Mouse (Mus musculus) myocyte (in vitro differentiated cells): ENCODE data around the gene Phb2. TPM values are rescaled to one million over a fixed set of nuclear protein-coding genes. Genes with fewer than 3 reads are reported as not detected.
"Not testable (repeated sequence)": the region's sequence is repeated elsewhere in the genome, so short reads cannot be mapped to it uniquely, and the experiment has no call there.

Experiments used
- H3K27me3 ChIP-seq: one replicate; pipeline ENCODE4 v1.6.1; 2011; ENCODE audit not compliant: control insufficient read depth, insufficient read depth, insufficient read length
- H3K36me3 ChIP-seq: one replicate; pipeline ENCODE4 v1.6.1; 2011; ENCODE audit not compliant: control insufficient read depth, insufficient read depth
- H3K4me2 ChIP-seq: one replicate; pipeline ENCODE4 v1.6.1; 2011; ENCODE audit warnings: low read depth, control low read depth
- H3K4me3 ChIP-seq: one replicate; pipeline ENCODE4 v1.5.1; 2011; ENCODE audit warnings: mild to moderate bottlenecking, control low read depth, moderate library complexity
- H3K79me2 ChIP-seq: one replicate; pipeline ENCODE4 v1.6.1; 2011; ENCODE audit not compliant: control insufficient read depth, insufficient read depth
- H3ac ChIP-seq: one replicate; pipeline ENCODE4 v1.6.1; 2011; ENCODE audit not compliant: control insufficient read depth, insufficient read length
- CEBPB ChIP-seq: IDR thresholded peaks from 2 replicates; pipeline ENCODE4 v1.6.1; 2011; ENCODE audit warnings: mild to moderate bottlenecking, moderate library complexity; ENCODE audit not compliant: poor library complexity, insufficient read depth, severe bottlenecking
- E2F4 ChIP-seq: IDR thresholded peaks from one replicate; pipeline ENCODE4 v1.6.1; 2011; ENCODE audit warnings: mild to moderate bottlenecking, control low read depth, moderate library complexity; ENCODE audit not compliant: insufficient read depth
- MAX ChIP-seq: IDR thresholded peaks from one replicate; pipeline ENCODE4 v1.6.1; 2011; ENCODE audit warnings: low read depth, mild to moderate bottlenecking, control low read depth
- MYOD1 ChIP-seq, 3 experiments: IDR thresholded peaks; one replicate each; pipeline ENCODE4 v1.6.1; 2011; ENCODE audit warnings: control low read depth in 2 of 3, low read depth in 2 of 3, mild to moderate bottlenecking in 2 of 3, moderate library complexity in 1 of 3; ENCODE audit not compliant: insufficient read length in 2 of 3, control insufficient read depth in 1 of 3
- MYOG ChIP-seq, 3 experiments: IDR thresholded peaks; one replicate each; pipeline ENCODE4 v1.6.1; 2011; ENCODE audit warnings: control low read depth in 2 of 3, low read depth in 2 of 3, mild to moderate bottlenecking in 2 of 3; ENCODE audit not compliant: insufficient read length in 2 of 3, control insufficient read depth in 1 of 3, insufficient read depth in 1 of 3
- POLR2A ChIP-seq: IDR thresholded peaks from one replicate; pipeline ENCODE4 v1.6.1; 2011; ENCODE audit warnings: low read depth, mild to moderate bottlenecking, control low read depth, moderate library complexity; ENCODE audit not compliant: insufficient read length
- POLR2AphosphoS2 ChIP-seq: IDR thresholded peaks from one replicate; pipeline ENCODE4 v1.6.1; 2011; ENCODE audit warnings: low read depth, control low read depth; ENCODE audit not compliant: insufficient read length
- REST ChIP-seq: IDR thresholded peaks from one replicate; pipeline ENCODE4 v1.6.1; 2011; ENCODE audit warnings: mild to moderate bottlenecking, control low read depth, moderate library complexity; ENCODE audit not compliant: insufficient read depth, insufficient read length
- SRF ChIP-seq: IDR thresholded peaks from one replicate; pipeline ENCODE4 v1.6.1; 2011; ENCODE audit warnings: low read depth; ENCODE audit not compliant: control insufficient read depth, insufficient read length
- TCF12 ChIP-seq: IDR thresholded peaks from one replicate; pipeline ENCODE4 v1.6.1; 2011; ENCODE audit warnings: mild to moderate bottlenecking, control low read depth; ENCODE audit not compliant: poor library complexity, insufficient read depth, severe bottlenecking
- TCF3 ChIP-seq: IDR thresholded peaks from one replicate; pipeline ENCODE4 v1.6.1; 2011; ENCODE audit warnings: low read depth, control low read depth; ENCODE audit not compliant: insufficient read length
- USF1 ChIP-seq: IDR thresholded peaks from one replicate; pipeline ENCODE4 v1.6.1; 2011; ENCODE audit warnings: low read depth, mild to moderate bottlenecking, control low read depth, moderate library complexity
- polyA plus RNA-seq: library from polyadenylated mRNA; unstranded; fragments of >200 nt; fragmentation: generic; extraction: Trizol; gene quantifications from one replicate; pipeline ENCODE4 v1.2.1, GENCODE M21; 2012; ENCODE audit warnings: missing spikeins

Gene Phb2
- polyA plus RNA-seq, 1 experiment, result 339 TPM

DNA sequence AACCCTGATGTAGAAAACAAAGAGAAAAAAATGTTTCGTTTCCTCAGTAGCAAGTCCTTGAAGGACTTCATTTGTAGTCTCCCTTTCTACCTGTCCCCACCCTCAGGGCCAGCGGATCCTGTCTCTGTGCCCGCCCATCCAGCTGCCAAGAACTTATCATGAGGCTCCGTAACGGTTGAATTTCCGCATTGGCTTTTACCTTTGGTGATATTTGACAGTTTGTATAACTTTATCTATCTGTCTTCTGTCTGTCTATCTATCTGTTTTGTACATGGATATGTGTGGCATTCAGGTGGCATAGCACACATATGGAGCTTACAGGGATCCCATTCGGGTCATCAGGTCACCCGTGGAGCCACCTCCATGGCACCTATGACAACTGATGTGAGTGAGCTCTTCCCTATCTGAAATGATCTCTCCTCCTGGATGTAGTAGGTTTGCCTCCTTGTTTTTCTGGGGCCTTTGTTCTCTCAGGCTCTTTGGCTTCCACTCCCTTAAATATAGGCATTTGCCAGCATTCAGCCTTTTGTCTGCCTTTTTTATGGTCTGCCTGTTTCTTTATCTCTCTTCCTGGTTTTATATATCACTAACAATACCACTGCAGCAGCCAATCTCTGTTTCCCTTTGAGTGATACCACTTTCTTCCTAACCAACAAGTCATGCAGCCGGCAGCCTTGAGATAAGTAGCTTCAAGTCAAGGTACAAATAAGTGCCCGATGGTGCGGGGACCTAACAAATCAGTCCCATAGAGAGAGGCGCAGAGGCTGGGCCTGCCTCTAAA lies 26.3 kb upstream of the Phb2 start:
- H3K27me3 ChIP-seq, result no peaks in the 10 kb centered on the region
- no peak overlapping the region for H3K4me3 ChIP-seq

DNA sequence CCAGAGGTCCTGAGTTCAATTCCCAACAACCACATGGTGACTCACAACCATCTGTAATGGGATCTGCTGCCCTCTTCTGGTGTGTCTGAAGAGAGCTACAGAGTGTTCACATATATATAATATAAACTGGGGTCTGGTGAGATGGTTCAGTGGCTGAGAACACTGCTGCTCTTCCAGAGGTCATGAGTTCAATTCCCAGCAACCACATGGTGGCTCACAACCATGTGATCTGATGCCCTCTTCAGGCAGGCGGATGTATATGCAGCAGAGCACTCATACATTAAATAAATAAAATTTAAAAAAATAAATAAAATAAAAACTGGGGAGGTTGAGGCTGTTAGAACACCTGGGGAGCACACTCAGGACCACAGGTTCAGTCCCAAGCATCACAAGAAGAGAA lies 25.5 kb upstream of the Phb2 start:
- not testable (repeated sequence) for H3K4me2 ChIP-seq, H3K4me3 ChIP-seq, H3K27me3 ChIP-seq, H3K36me3 ChIP-seq, H3ac ChIP-seq
- peaks cover 14% of the 10 kb centered on the region for H3K79me2 ChIP-seq

More for the DNA sequence above, 26.3 kb upstream of the Phb2 start:
- peaks cover 2% of the 10 kb centered on the region for H3K36me3 ChIP-seq
- no peak overlapping the region for H3ac ChIP-seq
- H3K79me2 ChIP-seq, result peaks cover 14% of the 10 kb centered on the region
- H3K4me2 ChIP-seq, result no peak overlapping the region
- no peak for TF ChIP-seq TCF3
- no peak for TF ChIP-seq USF1
- no peak for TF ChIP-seq MAX

DNA sequence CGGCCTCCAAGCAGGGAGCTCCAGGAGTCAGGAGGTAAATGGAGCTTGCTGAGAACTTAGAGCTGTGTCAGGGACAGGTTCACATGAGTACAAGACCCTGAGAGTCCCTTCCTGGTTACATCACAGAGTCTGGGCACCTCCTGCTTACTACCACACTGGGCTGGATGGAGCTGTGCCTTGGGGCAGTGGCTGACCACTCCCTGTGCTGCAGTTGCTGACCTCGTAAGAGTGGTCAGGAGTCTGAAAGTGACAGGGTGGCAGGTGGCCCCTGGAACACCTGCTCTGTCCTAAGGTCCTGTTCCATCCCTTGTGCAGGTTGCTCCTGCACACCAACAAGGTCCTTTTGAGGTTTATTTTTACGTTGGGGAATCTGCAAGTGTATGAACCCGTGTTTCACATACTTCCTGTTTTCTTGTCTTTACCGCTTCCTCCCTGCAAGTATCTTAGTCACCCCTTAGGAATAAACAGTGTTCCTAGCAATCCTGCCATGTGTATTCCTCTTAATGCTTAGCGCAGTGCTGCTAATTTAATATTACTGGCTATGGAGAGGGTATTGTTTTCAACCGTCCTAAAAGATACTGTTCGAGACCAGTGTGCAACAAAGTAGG lies 23.9 kb upstream of the Phb2 start:
- no peaks in the 10 kb centered on the region for H3K27me3 ChIP-seq
- peaks cover 2% of the 10 kb centered on the region for H3K36me3 ChIP-seq
- no peak overlapping the region for H3K4me3 ChIP-seq
- peaks cover 14% of the 10 kb centered on the region for H3K79me2 ChIP-seq
- H3K4me2 ChIP-seq, result no peak overlapping the region
- H3ac ChIP-seq, result no peak overlapping the region
- TF ChIP-seq TCF3 (peak; percentile 30), MYOG (IDR thresholded peaks at IDR 0.05; ENCODE audit: control insufficient read depth in 1 of 3, insufficient read depth in 1 of 3, insufficient read length in 2 of 3, low read depth in 2 of 3) (peak in 2 of 3 experiments; percentile 46 to 90), TCF12 (no peak), MYOD1 (IDR thresholded peaks at IDR 0.05; ENCODE audit: control insufficient read depth in 1 of 3, insufficient read length in 2 of 3, low read depth in 2 of 3) (peak in 2 of 3 experiments; percentile 66 to 89)

DNA sequence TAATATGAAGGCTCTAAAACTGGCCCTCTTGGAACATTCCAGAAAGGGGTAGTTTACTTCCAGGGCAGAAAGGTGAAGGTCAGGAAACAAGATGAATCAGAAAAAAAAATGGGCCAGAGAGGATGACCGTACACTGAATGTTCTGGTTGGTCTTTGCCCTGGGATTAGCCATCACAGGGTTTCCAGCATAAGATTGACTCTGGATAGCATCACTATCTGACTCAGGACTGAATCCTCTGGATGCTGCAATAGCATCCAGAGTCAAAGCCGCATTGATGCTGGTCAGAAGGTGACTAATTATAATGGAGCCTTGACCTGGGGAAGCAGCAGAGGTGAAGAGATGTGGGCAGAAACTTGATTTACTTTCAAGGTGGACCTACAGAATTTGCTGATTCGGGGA lies 23.1 kb upstream of the Phb2 start:
- TF ChIP-seq TCF12, result no peak
- TF ChIP-seq MAX, result no peak
- TF ChIP-seq USF1, result no peak
- no peak for TF ChIP-seq CEBPB
- no peak for TF ChIP-seq TCF3
- TF ChIP-seq SRF, result no peak
- no peak for TF ChIP-seq MYOD1 (IDR thresholded peaks at IDR 0.05; ENCODE audit: control insufficient read depth in 1 of 3, insufficient read length in 2 of 3, low read depth in 2 of 3)
- TF ChIP-seq POLR2AphosphoS2, result no peak
- no peak for TF ChIP-seq POLR2A
- TF ChIP-seq E2F4, result no peak
- no peak for TF ChIP-seq MYOG (IDR thresholded peaks at IDR 0.05; ENCODE audit: control insufficient read depth in 1 of 3, insufficient read depth in 1 of 3, insufficient read length in 2 of 3, low read depth in 2 of 3)
- no peak for TF ChIP-seq REST
- Histone ChIP-seq H3K79me2 (peaks cover 14% of the 10 kb centered on the region), H3ac (no peak overlapping the region), H3K4me2 (no peak overlapping the region), H3K4me3 (no peak overlapping the region), H3K27me3 (no peaks in the 10 kb centered on the region), H3K36me3 (peaks cover 2% of the 10 kb centered on the region)

DNA sequence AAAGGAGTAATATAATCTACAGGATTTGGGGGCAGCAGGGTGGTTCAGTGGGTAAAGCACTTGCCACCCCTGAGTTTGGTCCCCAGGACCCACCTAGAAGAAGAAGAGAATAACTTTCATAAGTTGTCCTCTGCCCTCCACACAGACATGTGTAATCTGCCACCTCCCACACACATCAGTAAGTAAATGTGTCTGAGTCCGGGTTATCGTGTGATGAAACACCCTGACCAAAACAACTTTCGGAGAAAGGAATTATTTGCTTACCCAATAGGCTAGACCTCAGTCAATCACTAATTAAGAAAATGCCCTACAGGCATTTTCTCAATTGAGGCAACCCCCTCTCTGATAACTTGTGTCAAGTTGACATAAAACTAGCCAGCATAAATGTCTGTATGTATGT lies 21.6 kb upstream of the Phb2 start:
- H3K4me3 ChIP-seq, result no peak overlapping the region
- no peaks in the 10 kb centered on the region for H3K27me3 ChIP-seq
- H3K79me2 ChIP-seq, result peaks cover 14% of the 10 kb centered on the region
- TF ChIP-seq E2F4 (no peak), TCF3 (no peak), MYOG (IDR thresholded peaks at IDR 0.05; ENCODE audit: control insufficient read depth in 1 of 3, insufficient read depth in 1 of 3, insufficient read length in 2 of 3, low read depth in 2 of 3) (no peak), CEBPB (no peak), POLR2AphosphoS2 (no peak), MAX (no peak), MYOD1 (IDR thresholded peaks at IDR 0.05; ENCODE audit: control insufficient read depth in 1 of 3, insufficient read length in 2 of 3, low read depth in 2 of 3) (no peak), POLR2A (no peak), USF1 (no peak)
- H3K36me3 ChIP-seq, result peaks cover 2% of the 10 kb centered on the region
- no peak overlapping the region for H3ac ChIP-seq
- H3K4me2 ChIP-seq, result no peak overlapping the region
